Mouse (Mus musculus) heart, postnatal 25 days (tissue): Measurements from ENCODE around the gene Thsd7b. TPM values are rescaled to one million over a fixed set of nuclear protein-coding genes. Genes with fewer than 3 reads are reported as not detected.

Experiments used
- DNase-seq: peaks from one replicate; pipeline ENCODE4 v3.0.0; 2022; ENCODE audit warnings: low spot score
- intact Hi-C: fragments of 180-260 bp; cut with DNase I; formaldehyde crosslinking; loops from one replicate; pipeline ENCODE4 v1.15.1; 2025
- total RNA-seq, 2 experiments: library from RNA; stranded (reverse); gene quantifications; 2 replicates each; pipeline ENCODE4 v1.2.3; 2021

Thsd7b gene
- total RNA-seq, 2 experiments from 2014 or later, result 0.10 to 0.25 TPM

DNA sequence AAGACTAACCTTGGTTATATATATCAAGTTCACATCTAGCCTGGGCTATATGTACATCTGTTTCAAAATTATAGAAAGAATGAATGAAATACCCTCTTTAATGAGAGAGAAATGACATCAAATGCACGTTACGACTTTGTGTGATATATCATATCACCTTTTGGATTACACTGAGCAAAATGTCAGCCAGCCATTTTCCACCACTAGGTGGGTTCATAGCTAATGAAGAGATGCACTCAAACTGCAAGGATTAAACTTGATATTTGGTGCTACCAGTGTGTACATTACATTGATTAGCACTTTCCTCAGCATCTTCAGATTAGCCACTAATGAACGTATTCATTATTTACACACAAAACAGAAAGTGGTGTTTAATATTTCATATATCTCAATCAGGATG is 228.6 kb downstream of the Thsd7b start:
- DNase-seq, result no peak
- intact Hi-C loops, result no loop called here

DNA sequence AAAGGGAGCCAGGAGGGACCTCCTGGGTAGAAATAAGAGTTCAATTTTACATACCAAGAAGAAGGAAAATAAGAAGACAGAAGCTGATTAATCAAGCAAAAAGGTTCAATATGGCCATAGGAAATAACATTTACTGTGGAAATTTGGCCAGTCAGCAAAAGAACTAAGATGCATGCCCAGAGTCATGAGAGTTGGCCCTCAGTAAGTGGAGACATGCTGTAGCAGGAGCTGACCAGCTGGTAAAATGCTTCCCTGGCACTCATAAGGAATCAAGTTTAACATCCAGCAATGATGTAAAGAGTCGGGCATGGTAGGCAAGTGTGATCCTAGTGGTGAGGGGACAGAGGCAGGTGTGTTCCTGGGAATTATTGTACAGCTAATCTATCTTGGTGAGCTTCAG is 243.3 kb downstream of the Thsd7b start:
- DNase-seq, result no peak
- intact Hi-C loops, result no loop called here

DNA sequence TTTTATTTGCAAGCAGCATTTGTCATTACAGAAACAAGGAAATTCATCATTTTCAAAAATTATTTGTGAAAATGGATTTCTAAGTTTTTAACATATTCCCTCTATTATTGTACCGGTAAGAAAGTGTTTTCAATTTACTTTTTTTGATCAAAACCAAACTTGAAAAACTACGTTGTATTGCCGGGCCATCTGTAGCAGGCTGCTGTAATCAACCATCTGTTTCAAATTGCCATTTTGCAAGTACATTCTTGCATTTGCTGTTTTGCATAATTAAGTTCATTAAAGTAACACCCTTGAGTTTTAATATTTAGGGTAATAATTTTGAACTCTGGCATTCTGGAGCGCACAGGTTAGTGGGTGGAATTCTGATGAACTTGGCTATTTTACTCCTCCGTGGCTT is 246.6 kb downstream of the Thsd7b start:
- intact Hi-C loops, result no loop called here
- DNase-seq, result no peak

DNA sequence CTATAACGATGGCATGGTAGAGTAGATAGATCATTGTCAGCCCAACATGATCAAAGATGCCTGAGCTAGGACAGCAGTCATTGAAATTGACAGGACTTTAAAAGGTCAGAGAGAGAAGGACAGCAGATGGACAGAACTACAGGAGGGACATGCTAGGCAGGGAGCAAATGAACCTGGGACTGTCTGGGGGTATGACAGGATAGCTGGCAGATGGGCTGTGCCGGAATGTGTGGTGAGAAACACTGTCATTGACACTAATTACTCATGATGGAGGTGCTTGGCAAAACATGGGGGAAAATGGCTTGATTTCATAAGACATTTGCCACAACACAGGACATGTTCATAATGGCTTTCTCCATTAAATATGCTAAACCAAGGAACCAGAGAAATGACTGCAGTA is 253.9 kb downstream of the Thsd7b start:
- intact Hi-C loops, result no loop called here

DNA sequence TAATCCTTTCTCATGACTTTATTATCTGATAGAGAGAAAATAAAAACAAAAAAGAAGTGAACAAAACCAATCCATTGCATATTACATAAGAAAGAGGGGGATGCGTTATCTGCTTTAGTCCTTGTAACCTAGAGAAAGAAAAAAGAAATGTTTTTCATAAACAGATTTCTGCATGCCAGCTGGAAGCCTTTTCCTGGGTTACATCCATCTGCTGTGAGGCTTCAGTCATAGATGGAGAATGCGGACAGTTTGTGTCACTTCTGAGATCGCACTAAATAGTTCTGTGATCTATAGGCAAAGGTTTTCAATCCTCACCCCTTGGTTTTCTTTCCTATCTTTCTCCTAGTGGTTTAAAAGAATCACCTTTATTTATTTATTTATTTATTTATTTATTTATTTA is 259.1 kb downstream of the Thsd7b start:
- no peak for DNase-seq
- intact Hi-C loops, result no loop called here

More for the DNA sequence above, 253.9 kb downstream of the Thsd7b start:
- no peak for DNase-seq

DNA sequence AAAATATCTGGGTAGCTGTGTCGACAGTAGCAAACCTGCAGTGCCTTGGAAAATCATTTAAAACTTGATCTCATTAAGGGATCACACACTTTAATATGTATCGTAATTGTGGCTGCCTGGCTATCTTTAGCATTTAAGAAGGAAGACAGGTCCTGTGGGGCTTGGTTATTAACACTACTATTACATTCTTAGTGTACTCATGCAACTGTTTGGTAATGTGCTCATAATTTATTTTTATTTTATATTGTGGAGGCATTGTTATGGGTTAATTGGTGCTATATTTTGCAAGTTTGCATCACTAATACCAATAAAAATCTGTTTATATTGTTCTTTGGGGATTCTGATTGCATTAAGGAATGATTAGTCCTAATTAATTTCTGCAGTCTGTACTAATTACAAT is 265.4 kb downstream of the Thsd7b start:
- DNase-seq, result no peak
- intact Hi-C loops, result no loop called here

DNA sequence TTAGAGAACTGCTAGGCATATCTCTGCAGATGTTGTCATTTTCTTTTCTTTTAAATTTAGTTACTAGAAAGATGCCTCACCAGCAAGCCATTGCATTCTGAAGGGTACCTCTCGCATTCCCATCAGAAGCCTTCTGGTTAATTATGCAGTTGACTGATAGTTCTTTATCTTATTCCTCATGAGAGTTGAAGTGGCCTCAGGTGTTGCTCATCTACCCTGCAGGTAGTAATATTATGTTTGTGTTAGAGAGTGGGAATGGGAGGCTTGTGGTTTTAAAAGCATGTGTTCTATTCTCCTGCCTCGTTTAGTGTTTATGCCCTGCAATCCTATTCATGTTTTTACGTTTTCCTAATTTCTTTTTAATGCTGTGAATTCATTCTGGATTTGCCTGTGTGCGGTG is 265.9 kb downstream of the Thsd7b start:
- intact Hi-C loops, result no loop called here
- DNase-seq, result no peak

DNA sequence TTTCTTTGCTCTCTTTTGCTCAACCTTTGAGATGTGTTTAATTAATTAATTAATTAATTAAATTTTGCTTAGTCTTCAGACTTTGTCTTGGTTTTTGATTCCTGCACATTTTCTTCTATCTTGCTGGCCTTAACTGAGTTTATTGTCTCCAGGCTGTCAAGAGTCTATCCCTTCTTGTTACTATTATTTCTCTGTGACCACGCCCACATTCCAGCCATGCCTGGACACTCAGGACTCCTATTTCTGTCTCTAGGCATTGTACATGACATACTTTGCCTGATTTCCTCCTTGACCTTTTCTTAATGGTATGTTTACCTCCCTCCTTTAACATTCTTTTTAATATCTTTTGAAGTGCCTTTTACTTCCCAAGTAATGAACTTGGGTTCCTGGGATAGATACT is 267.6 kb downstream of the Thsd7b start:
- no peak for DNase-seq
- intact Hi-C loops, result no loop called here

DNA sequence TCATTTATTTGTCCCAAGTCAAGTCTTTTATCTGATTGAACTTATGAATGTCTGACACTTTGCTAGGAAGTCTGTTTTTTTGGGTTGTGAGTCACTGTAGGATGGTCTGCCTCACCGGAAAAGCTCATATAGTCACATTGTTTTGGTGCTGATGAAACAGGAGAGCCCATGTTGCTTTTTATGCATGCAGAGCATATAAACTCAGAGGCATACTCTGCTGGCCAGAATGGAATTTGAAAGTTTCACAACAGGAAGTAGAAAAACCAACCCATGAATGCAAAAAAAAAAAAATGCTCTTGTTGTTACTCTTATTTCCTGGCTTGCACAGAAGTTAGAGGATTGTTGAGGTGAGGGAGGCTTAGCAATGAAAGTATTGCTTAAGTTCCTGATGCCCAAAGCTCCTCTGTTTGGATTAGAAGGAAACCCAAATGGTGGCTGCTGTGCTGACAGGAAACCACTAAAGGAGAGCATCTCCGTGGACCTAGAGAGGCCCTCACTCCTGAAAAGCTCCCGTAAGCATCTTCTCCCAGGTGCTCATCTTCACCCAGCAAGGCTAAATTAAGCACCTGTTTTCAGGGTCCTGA is 269.6 kb downstream of the Thsd7b start:
- DNase-seq, result no peak
- intact Hi-C loops, result no loop called here

DNA sequence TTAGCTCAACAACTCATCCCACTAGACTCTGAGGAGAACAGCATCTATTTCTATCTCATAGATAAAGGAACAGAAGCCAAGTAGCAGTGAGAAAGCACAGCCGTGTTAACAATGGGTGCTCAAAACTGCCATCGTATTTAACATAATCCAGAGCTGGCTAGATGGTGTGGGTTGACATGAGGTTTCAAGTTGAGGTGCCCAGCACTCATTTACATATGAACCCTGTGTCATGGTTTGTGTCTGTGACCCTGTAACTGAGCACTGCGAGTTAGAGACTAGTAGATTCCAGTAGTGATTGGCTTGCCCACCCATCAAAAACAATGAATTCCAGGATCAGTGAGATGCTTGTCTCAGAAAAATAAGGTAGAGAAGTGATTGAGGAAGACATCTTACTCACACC is 270.1 kb downstream of the Thsd7b start:
- DNase-seq, result no peak
- intact Hi-C loops, result no loop called here

DNA sequence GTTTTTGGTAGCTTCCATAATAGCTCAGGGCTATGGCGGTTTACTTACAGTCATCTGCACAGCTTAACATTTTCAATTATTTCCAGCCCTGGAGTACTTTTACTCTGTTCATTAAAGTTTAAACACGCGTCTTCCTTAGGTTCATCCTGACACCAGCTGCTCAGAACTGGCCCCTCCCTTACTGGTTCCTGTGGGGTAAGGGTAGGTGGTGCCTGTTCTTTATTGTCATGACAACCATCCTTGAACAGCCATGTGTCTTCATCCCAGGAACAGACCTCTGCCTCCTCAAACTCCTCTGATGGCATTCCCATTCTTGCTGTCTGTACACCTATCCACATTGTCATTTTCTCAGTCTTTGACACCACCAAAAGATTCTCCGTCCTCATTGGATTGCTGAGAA is 285.0 kb downstream of the Thsd7b start:
- no peak for DNase-seq
- intact Hi-C loops, result no loop called here

DNA sequence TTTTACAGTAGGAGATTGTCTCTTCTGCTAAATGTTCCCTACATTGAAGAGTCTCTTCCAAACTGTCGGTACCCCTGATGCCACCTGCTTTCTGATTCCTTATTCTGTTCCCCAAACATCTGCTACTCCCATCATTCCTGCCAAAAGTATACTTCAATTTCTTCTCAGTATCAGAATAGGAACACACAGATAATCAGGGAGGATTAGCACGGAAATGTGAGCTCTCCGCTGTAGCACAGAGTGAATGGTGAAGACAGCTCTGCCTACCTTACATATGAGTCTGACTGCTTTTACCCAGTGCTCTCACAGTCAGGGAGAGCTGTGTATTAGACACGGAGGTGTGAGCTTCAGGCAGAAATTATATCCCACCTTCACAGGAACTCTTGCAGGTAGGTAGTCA is 286.0 kb downstream of the Thsd7b start:
- intact Hi-C loops, result no loop called here

DNA sequence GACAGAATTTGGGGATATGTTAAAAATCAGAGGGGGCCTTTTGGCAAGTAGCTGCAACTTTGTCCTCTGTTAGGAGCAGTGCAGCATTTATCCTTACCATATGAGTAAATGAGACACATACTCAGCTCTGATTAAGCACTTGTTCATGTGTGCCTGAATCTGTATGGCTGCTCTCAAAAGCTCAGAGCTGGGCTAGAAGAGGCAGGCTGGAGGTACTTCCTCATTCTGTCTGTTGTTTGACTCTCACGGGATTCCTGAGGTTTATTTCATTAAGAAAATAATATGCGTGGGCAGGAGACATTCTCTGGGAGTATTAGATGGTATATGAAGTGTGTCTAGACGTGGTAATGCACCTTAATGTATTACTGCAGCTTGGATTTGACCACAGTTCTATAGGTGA is 286.7 kb downstream of the Thsd7b start:
- DNase-seq, result no peak
- intact Hi-C loops, result no loop called here

More for the DNA sequence above, 286.0 kb downstream of the Thsd7b start:
- no peak for DNase-seq

DNA sequence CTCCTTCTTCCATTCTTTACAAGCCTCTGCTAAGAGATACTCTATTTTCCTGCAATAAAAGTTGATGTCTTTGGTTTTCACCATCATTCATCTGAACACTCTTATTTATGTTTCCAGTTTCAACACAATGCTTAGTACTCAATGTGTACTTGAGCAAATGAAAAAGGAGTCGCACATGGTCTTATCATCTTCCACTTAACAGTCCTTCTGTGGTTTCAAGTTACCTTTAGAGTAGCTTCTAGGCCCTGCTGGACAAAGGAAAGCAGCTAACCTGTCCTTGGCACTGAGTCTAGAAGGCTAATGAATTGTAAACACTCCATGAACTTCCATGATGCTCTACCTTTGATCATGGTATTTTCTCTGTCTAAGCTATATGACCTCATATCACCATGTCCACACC is 289.6 kb downstream of the Thsd7b start:
- intact Hi-C loops, result no loop called here
- DNase-seq, result no peak

DNA sequence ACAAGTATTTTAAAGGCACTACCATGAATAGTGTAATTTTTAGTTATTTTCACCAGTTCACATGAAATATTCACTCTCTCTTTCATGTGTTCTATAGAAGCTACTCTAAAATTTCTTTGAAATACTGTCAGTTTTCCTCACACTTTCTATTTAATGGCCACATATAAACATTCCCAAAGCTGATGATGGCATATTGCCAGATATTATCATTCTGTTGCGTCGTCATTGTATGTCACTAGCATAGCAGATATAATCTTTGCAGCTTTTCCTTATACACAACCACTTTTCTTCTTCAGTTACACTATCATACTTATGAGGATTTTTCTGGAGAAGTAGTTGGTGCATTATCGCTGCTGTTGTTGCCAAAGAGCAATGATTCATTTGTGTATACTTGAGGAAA is 297.4 kb downstream of the Thsd7b start:
- intact Hi-C loops, result no loop called here
- DNase-seq, result no peak

DNA sequence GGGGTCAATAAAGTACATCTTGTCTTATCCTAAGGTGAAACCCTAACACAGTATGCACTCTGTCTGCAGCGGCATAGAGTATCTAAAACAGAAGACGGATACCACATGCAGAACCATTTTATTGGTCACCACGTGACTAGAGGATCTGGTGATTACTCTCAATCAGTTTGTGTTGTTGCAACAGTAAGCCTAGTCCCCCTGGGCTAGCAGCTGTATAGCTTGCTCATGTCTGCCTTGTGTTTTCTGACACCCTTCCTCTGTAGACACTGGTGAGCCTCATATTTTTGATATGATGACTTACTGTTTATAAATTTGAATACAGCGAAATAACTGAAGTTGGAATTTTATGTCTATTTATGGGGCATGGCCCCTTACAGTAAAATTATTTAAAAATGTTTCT is 306.9 kb downstream of the Thsd7b start:
- intact Hi-C loops, result no loop called here
- DNase-seq, result no peak

DNA sequence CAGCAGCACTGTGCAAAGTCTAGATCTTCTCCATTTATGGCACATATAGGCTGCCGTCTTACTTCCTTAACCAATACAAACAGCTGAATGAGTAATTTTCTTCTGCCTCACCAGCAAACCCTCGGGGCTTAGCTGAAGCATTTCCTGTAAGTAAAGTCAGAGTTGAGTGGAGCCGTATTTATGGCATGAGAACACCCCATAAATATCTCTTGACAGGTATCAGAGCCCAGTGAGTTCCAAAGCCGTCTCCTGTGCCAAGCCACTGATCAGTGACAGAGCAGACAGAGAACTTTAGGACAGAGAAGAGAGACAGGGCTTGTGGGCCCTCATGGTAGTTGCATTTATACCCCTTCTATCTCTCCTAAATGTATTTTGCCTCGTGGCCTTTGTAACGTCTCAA is 313.5 kb downstream of the Thsd7b start:
- intact Hi-C loops, result no loop called here
- DNase-seq, result no peak

DNA sequence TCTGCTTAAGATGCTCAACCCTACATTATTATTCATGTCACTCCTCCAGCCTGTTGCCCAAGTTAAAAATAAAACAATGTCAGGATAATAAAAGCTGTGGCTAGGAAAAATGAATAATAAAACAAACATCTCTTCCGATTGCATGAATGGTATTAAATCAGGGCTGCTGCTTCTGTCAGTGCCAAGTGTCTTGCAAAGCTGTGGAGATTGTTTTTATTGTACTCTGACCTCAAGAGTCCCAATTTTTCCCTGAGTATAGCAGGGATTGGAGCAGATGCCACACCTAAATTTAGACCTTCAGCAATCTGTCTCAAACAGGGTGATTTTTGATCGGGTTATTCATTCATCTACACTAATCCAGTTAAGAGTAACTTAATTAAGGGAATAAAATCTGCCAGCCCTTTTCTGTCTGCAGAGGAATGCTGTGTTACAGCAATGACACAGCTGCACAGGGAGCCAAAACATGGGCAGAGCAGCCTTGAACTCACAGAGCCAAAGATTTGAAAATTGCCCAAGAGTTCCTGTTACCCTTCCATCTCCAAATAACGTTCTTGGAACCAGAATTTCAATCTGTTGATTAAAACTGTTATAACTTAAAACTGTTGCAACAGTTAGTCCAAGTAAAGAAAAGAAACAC is 316.4 kb downstream of the Thsd7b start:
- intact Hi-C loops, result no loop called here
- no peak for DNase-seq

DNA sequence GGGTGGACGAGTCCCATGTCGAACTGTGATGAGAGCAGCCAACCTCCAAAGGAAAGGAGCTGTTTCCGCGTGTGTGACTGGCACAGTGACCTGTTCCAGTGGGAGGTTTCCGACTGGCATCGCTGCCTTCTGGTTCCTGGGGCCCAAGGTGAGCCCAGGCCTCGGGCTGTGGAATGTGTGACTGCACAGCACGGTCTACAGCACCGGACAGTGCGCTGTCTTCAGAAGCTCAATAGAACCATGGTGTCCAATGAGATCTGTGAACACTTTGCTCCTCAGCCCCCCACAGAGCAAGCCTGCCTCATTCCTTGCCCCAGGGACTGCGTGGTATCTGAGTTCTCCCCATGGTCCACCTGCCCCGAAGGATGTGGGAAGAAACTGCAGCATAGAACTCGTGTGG is 322.3 kb downstream of the Thsd7b start:
- intact Hi-C loops, result no loop called here
- DNase-seq, result no peak

DNA sequence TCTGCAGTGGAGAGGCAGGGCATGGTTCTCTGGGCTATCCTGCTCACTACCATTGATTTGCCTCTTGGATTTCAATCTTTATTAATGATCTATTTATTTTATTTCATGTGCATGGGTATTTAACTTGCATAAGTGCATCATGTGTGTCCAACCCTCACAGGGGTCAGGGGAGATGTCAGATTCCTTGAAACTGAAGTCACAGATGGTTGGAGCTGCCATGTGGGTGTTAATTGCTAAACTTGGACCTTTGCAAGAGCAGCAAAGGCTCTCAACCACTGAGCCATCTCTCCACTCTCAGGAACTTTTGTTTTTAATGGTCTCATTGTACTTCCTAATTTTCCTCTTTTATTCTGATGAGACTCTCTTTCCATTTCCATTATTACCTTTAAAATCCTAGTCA is 327.8 kb downstream of the Thsd7b start:
- intact Hi-C loops, result no loop called here
- no peak for DNase-seq

DNA sequence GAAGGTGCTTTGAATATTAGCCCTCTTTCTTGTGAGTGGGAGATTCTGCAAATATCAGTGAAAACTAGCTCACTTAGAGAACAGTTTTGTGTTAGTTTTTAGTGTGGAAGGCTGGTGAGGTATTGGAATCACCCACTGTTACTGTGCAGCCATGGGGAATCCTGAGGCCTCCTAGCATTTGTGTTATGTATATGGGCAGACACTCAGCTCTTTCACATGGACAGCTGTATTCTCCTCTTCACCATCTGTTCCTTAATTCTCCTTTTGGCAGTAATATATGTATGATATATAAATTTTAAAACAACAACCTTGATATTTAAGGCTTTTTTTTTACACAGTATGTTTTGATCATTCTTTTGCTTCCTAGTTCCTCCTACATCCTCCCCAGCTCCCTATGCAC is 329.2 kb downstream of the Thsd7b start:
- no peak for DNase-seq
- intact Hi-C loops, result no loop called here

DNA sequence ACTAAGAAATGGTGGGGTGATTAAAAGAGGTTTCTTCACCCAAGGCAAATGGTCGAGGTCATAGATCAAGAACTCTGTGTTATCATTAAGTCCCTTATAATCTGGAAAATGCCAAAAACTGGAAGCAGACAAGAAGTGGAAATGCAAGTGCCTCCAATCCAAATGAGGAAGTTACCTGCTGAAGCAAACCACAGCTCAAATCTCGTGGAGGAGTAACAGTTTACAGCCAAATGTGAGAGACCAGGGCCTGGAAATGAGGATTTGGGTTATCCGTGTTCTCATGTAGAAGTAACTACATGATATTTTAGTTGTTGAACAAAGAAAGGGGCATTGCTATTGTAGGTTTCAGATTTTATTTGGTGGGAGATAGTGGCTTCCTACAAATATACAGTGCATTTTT is 335.3 kb downstream of the Thsd7b start:
- intact Hi-C loops, result no loop called here
- DNase-seq, result no peak
